In genomic region chr10:79612192-79613135, GRCm38 (mm10) we compare ENCODE assay signal across 8 mouse cellular contexts. TPM values are rescaled to one million over a fixed set of nuclear protein-coding genes. Genes with fewer than 3 reads are reported as not detected.
DNase-seq lines count a peak whose midpoint lies in the region; ATAC-seq and TF ChIP-seq lines count a peak whose summit lies in the region.

No protein-coding gene starts in this region.

- TF ChIP-seq CTCF in kidney, postnatal 0 days (IDR thresholded peaks at IDR 0.05; ENCODE audit: low read depth) = peak; percentile 57

- no peaks in the 10 kb centered on the region for H3K9me3 ChIP-seq in kidney, postnatal 0 days (replicated peaks; ENCODE audit: low read length)
- no peaks in the 10 kb centered on the region for H3K9me3 ChIP-seq in midbrain, embryonic 12.5 days

- no peak overlapping the region for H3K27ac ChIP-seq in kidney, postnatal 0 days
- no peak overlapping the region for H3K27ac ChIP-seq in midbrain, embryonic 12.5 days (replicated peaks)

- WGBS in kidney, postnatal 0 days = 10% methylated on average over 51 of the region's 51 CpGs
- 11% methylated on average over 51 of the region's 51 CpGs for WGBS in midbrain, embryonic 12.5 days

- peaks cover 20% of the 10 kb centered on the region; the same call in 1 of the 2 replicates for H3K27me3 ChIP-seq in kidney, postnatal 0 days (ENCODE audit: insufficient read depth, low read length)
- peaks cover 59% of the 10 kb centered on the region for H3K27me3 ChIP-seq in midbrain, embryonic 12.5 days

- no peaks in the 10 kb centered on the region for H3K36me3 ChIP-seq in kidney, postnatal 0 days (ENCODE audit: insufficient read depth, low read length)
- no peaks in the 10 kb centered on the region for H3K36me3 ChIP-seq in midbrain, embryonic 12.5 days

- DNase-seq in kidney, postnatal 0 days (ENCODE audit: low spot score) = peak; percentile 66
- DNase-seq in kidney, adult 11 months = no peak
- DNase-seq in embryo, embryonic 11 days = peak; percentile 78
- no peak for DNase-seq in thymus, postnatal 10 days (ENCODE audit: low spot score in 2 of 2)
- DNase-seq in MN1 (ENCODE audit: low spot score) = no peak
- DNase-seq in ovary, adult 18-20 months (ENCODE audit: low spot score) = no peak

- peaks cover 10% of the 10 kb centered on the region; the same call in 1 of the 2 replicates for H3K4me1 ChIP-seq in kidney, postnatal 0 days (replicated peaks; ENCODE audit: insufficient read depth, low read length)
- H3K4me1 ChIP-seq in midbrain, embryonic 12.5 days = peaks cover 26% of the 10 kb centered on the region

- peak; percentile 55 for ATAC-seq in kidney, postnatal 0 days (replicated peaks; ENCODE audit: low FRiP score, low read depth)
- 0 out of 4 replicates have a peak, but pooled peaks have one; percentile 7 to 12 for ATAC-seq in hematopoietic stem cell, adult 5-6 weeks (replicated peaks in 1 of 2; ENCODE audit: insufficient read depth in 1 of 2, low FRiP score in 2 of 2, low TSS enrichment in 1 of 2, low read depth in 1 of 2, poor library complexity in 2 of 2, severe bottlenecking in 2 of 2)
- peak; percentile 31 for ATAC-seq in midbrain, embryonic 12.5 days (ENCODE audit: low FRiP score, low read depth)

- peak overlapping the region; percentile 30; the same call in 1 of the 2 replicates for H3K4me2 ChIP-seq in kidney, postnatal 0 days (ENCODE audit: low read length)
- H3K4me2 ChIP-seq in midbrain, embryonic 12.5 days (replicated peaks) = peak overlapping the region; percentile 100

- no peak overlapping the region for H3K9ac ChIP-seq in kidney, postnatal 0 days (ENCODE audit: low read depth, low read length)
- H3K9ac ChIP-seq in midbrain, embryonic 12.5 days (replicated peaks) = peak overlapping the region; percentile 20; the same call in 1 of the 2 replicates

- 0 out of 2 replicates have a peak overlapping the region, but pooled peaks have one; percentile 0 for H3K4me3 ChIP-seq in kidney, postnatal 0 days (replicated peaks; ENCODE audit: low read depth, low read length)
- peak overlapping the region; percentile 61 for H3K4me3 ChIP-seq in midbrain, embryonic 12.5 days

RNA-seq across cellular contexts. Expression of gene C2cd4c, which starts 1.4 kb away (rescaled TPM):
- polyA plus RNA-seq in kidney, postnatal 0 days (2015; fragmentation: Nextera tagmentation; extraction: Ambion mirVana) = 0.03 TPM in 1 of 2 replicates, not detected in the other
- total RNA-seq in hematopoietic stem cell, adult 5-6 weeks (2017) = 0.10 TPM in 1 of 2 replicates, not detected in the other
- polyA plus RNA-seq in midbrain, embryonic 12.5 days (2016; fragmentation: Nextera tagmentation; extraction: Ambion mirVana) = 0.04 and 0.08 TPM in 2 replicates

RNA-seq across cellular contexts. Expression of gene Shc2, which starts 25.3 kb away (rescaled TPM):
- 5.4 TPM in 2 replicates for polyA plus RNA-seq in kidney, postnatal 0 days (2015; fragmentation: Nextera tagmentation; extraction: Ambion mirVana)
- total RNA-seq in hematopoietic stem cell, adult 5-6 weeks (2017) = not detected in 2 replicates
- 22.8 and 23.3 TPM in 2 replicates for polyA plus RNA-seq in midbrain, embryonic 12.5 days (2016; fragmentation: Nextera tagmentation; extraction: Ambion mirVana)

RNA-seq across cellular contexts. Expression of gene Theg, which starts 25.3 kb away (rescaled TPM):
- polyA plus RNA-seq in kidney, postnatal 0 days (2015; fragmentation: Nextera tagmentation; extraction: Ambion mirVana) = not detected in 2 replicates
- total RNA-seq in hematopoietic stem cell, adult 5-6 weeks (2017) = not detected in 2 replicates
- not detected in 2 replicates for polyA plus RNA-seq in midbrain, embryonic 12.5 days (2016; fragmentation: Nextera tagmentation; extraction: Ambion mirVana)

RNA-seq across cellular contexts. Expression of gene Odf3l2, which starts 33.1 kb away (rescaled TPM):
- polyA plus RNA-seq in kidney, postnatal 0 days (2015; fragmentation: Nextera tagmentation; extraction: Ambion mirVana) = not detected in 2 replicates
- not detected in 2 replicates for total RNA-seq in hematopoietic stem cell, adult 5-6 weeks (2017)
- not detected in 2 replicates for polyA plus RNA-seq in midbrain, embryonic 12.5 days (2016; fragmentation: Nextera tagmentation; extraction: Ambion mirVana)

RNA-seq across cellular contexts. Expression of gene Madcam1, which starts 51.9 kb away (rescaled TPM):
- 1.5 TPM in 2 replicates for polyA plus RNA-seq in kidney, postnatal 0 days (2015; fragmentation: Nextera tagmentation; extraction: Ambion mirVana)
- not detected in 2 replicates for total RNA-seq in hematopoietic stem cell, adult 5-6 weeks (2017)
- polyA plus RNA-seq in midbrain, embryonic 12.5 days (2016; fragmentation: Nextera tagmentation; extraction: Ambion mirVana) = 0.60 and 1.7 TPM in 2 replicates

Comparison
In these comparisons a context has a peak if more than half of its experiments do, and no peak if none do; other contexts are left out.
1. DNase-seq: peak in kidney, postnatal 0 days (single experiment) and embryo, embryonic 11 days (single experiment); none in kidney, adult 11 months (single experiment), thymus, postnatal 10 days (0 of 2), MN1 (single experiment) and ovary, adult 18-20 months (single experiment).
2. Peak in every context shown above with its lines, with median percentiles within 50 percentile points of each other: ATAC-seq.